Mouse (Mus musculus) intestine, embryonic 14.5 days (tissue): ENCODE results near the gene Slitrk2. TPM values are rescaled to one million over a fixed set of nuclear protein-coding genes. Genes with fewer than 3 reads are reported as not detected.

Experiments used
- ATAC-seq: fragments of 200-750 bp; cut with Nextera tagmentation; replicated peaks from 2 replicates; pipeline ENCODE4 v1.8.0; 2017; ENCODE audit warnings: low read depth, moderate number of reproducible peaks, moderate TSS enrichment, moderate library complexity; ENCODE audit not compliant: low FRiP score, low TSS enrichment
- DNase-seq: peaks from one replicate; pipeline ENCODE4 v3.0.0-alpha.2; 2018; ENCODE audit warnings: low spot score
- H3K27ac ChIP-seq: fragments of 300-500 bp; sonication (generic); 2 replicates; pipeline ENCODE4 v1.5.1; 2014; ENCODE audit warnings: low read depth, mild to moderate bottlenecking, control low read depth
- H3K27me3 ChIP-seq: fragments of 300-500 bp; sonication (generic); replicated peaks from 2 replicates; pipeline ENCODE4 v1.6.1; 2014; ENCODE audit warnings: low read length, control low read depth; ENCODE audit not compliant: control insufficient read depth, insufficient read depth
- H3K36me3 ChIP-seq: fragments of 300-500 bp; sonication (generic); 2 replicates; pipeline ENCODE4 v1.6.1; 2014; ENCODE audit warnings: low read length, control low read depth; ENCODE audit not compliant: control insufficient read depth, insufficient read depth
- H3K4me1 ChIP-seq: fragments of 300-500 bp; sonication (generic); replicated peaks from 2 replicates; pipeline ENCODE4 v1.6.1; 2014; ENCODE audit warnings: low read length, control low read depth, mixed read lengths; ENCODE audit not compliant: control insufficient read depth, insufficient read depth
- H3K4me2 ChIP-seq: fragments of 300-500 bp; sonication (generic); 2 replicates; pipeline ENCODE4 v1.6.1; 2014; ENCODE audit warnings: low read length
- H3K4me3 ChIP-seq: fragments of 300-500 bp; sonication (generic); 2 replicates; pipeline ENCODE4 v1.5.1; 2014; ENCODE audit warnings: low read depth, low read length, control low read depth, mixed read lengths
- H3K9ac ChIP-seq: fragments of 300-500 bp; sonication (generic); 2 replicates; pipeline ENCODE4 v1.6.1; 2014; ENCODE audit warnings: mild to moderate bottlenecking, low read length
- H3K9me3 ChIP-seq: fragments of 300-500 bp; sonication (generic); 2 replicates; pipeline ENCODE4 v1.6.1; 2016; ENCODE audit warnings: low read length, control low read depth; ENCODE audit not compliant: control insufficient read depth
- WGBS: fragments of 180-500 bp; shearing (Covaris S2); extraction: QIAGEN DNeasy Blood & Tissue Kit; methylation state at CpG from one replicate; pipeline ENCODE4 v1.1.7; 2014; 5-methylcytosine and 5-hydroxymethylcytosine counted together
- polyA plus RNA-seq: library from polyadenylated mRNA; unstranded; fragments of >200 nt; fragmentation: Nextera tagmentation; extraction: Ambion mirVana; gene quantifications from 2 replicates; pipeline ENCODE4 v1.2.1, GENCODE M21; 2014

Slitrk2 gene
- polyA plus RNA-seq = 1.6 TPM in 2 replicates

GRCm38 (mm10) chrX:66648911-66649620 is at the start of gene Slitrk2:
Slitrk2 (plus strand) TSS chrX:66649318.
- Histone ChIP-seq H3K27ac (no peak within 1 kb of the TSS), H3K4me3 (peak within 1 kb of the TSS; percentile 20), H3K36me3 (no peaks in the 10 kb centered on the region), H3K27me3 (no peaks in the 10 kb centered on the region), H3K9me3 (no peaks in the 10 kb centered on the region), H3K9ac (no peak within 1 kb of the TSS), H3K4me1 (no peaks in the 10 kb centered on the region), H3K4me2 (peak within 1 kb of the TSS; percentile 51)
- ATAC-seq = no peak
- DNase-seq = peak; percentile 53
- WGBS = 10% methylated on average over 23 of the region's 25 CpGs

GRCm38 (mm10) chrX:66605490-66605889 is 43.6 kb upstream of the Slitrk2 start:
- Histone ChIP-seq H3K36me3 (no peaks in the 10 kb centered on the region), H3K9ac (no peak overlapping the region), H3K27me3 (no peaks in the 10 kb centered on the region), H3K9me3 (no peaks in the 10 kb centered on the region), H3K4me2 (no peak overlapping the region), H3K4me1 (no peaks in the 10 kb centered on the region), H3K27ac (no peak overlapping the region), H3K4me3 (no peak overlapping the region)
- ATAC-seq (no peak), DNase-seq (no peak)
- WGBS = 72% methylated on average over 3 of the region's 3 CpGs

GRCm38 (mm10) chrX:66652455-66653144 is 3.5 kb downstream of the Slitrk2 start:
- DNase-seq (peak; percentile 55), ATAC-seq (peak; percentile 87)

GRCm38 (mm10) chrX:66657365-66657764 is 8.2 kb downstream of the Slitrk2 start:
- no peaks in the 10 kb centered on the region for H3K4me1 ChIP-seq
- no peak overlapping the region for H3K4me2 ChIP-seq
- no peak overlapping the region for H3K4me3 ChIP-seq
- 30% methylated on average over 2 of the region's 2 CpGs for WGBS
- H3K9me3 ChIP-seq = no peaks in the 10 kb centered on the region
- no peaks in the 10 kb centered on the region for H3K36me3 ChIP-seq
- no peaks in the 10 kb centered on the region for H3K27me3 ChIP-seq
- DNase-seq = no peak
- no peak for ATAC-seq
- H3K27ac ChIP-seq = no peak overlapping the region
- no peak overlapping the region for H3K9ac ChIP-seq

More at GRCm38 (mm10) chrX:66652455-66653144, 3.5 kb downstream of the Slitrk2 start:
- Histone ChIP-seq H3K4me1 (no peaks in the 10 kb centered on the region), H3K4me3 (peak overlapping the region; percentile 31), H3K9me3 (no peaks in the 10 kb centered on the region), H3K4me2 (peak overlapping the region; percentile 50), H3K36me3 (no peaks in the 10 kb centered on the region), H3K27ac (no peak overlapping the region), H3K9ac (no peak overlapping the region), H3K27me3 (no peaks in the 10 kb centered on the region)
- WGBS = 6% methylated on average over 20 of the region's 21 CpGs

GRCm38 (mm10) chrX:66676959-66677358 is 27.8 kb downstream of the Slitrk2 start:
- no peaks in the 10 kb centered on the region for H3K36me3 ChIP-seq
- H3K4me3 ChIP-seq = no peak overlapping the region
- no peak for DNase-seq
- H3K9me3 ChIP-seq = no peaks in the 10 kb centered on the region
- 87% methylated on average over 4 of the region's 4 CpGs for WGBS
- no peaks in the 10 kb centered on the region for H3K4me1 ChIP-seq
- H3K27me3 ChIP-seq = no peaks in the 10 kb centered on the region
- no peak for ATAC-seq
- H3K9ac ChIP-seq = no peak overlapping the region
- no peak overlapping the region for H3K27ac ChIP-seq
- H3K4me2 ChIP-seq = no peak overlapping the region

GRCm38 (mm10) chrX:66678646-66679045 is 29.5 kb downstream of the Slitrk2 start:
- Histone ChIP-seq H3K27me3 (no peaks in the 10 kb centered on the region), H3K4me3 (no peak overlapping the region), H3K4me2 (no peak overlapping the region), H3K36me3 (no peaks in the 10 kb centered on the region), H3K9me3 (no peaks in the 10 kb centered on the region), H3K9ac (no peak overlapping the region), H3K4me1 (no peaks in the 10 kb centered on the region), H3K27ac (no peak overlapping the region)
- no peak for ATAC-seq
- DNase-seq = no peak
- WGBS = 43% methylated on average over 7 of the region's 7 CpGs
